Mouse (Mus musculus): ENCODE measurements around the gene Gaa. TPM values are rescaled to one million over a fixed set of nuclear protein-coding genes. Genes with fewer than 3 reads are reported as not detected.
"Not testable (repeated sequence)": the region's sequence is repeated elsewhere in the genome, so short reads cannot be mapped to it uniquely, and the experiment has no call there.

The Gaa gene
- polyA plus RNA-seq, 1 experiment = 94.8 TPM

- Histone ChIP-seq H3K27me3 (ENCODE audit: control insufficient read depth, insufficient read depth, low read length) (no peaks in the 10 kb centered on the region), H3K36me3 (ENCODE audit: control insufficient read depth, insufficient read depth, low read length) (no peaks in the 10 kb centered on the region), H3K4me1 (replicated peaks; ENCODE audit: control insufficient read depth, insufficient read depth, low read length) (peaks cover 4% of the 10 kb centered on the region), H3K27ac (ENCODE audit: control insufficient read depth, insufficient read depth, low read length) (no peak overlapping the region), H3K4me3 (ENCODE audit: control insufficient read depth, insufficient read depth, low read length) (no peak overlapping the region)
- DNase-seq = no peak
- 71% methylated on average over 8 of the region's 8 CpGs for WGBS
- no peak for TF ChIP-seq CTCF (IDR thresholded peaks at IDR 0.05; ENCODE audit: borderline replicate concordance, control insufficient read depth, extremely low read depth, insufficient read depth, low read length, poor library complexity)
- no peak for TF ChIP-seq POLR2A (IDR thresholded peaks at IDR 0.05; ENCODE audit: control insufficient read depth, extremely low read depth, insufficient read depth, low read length, poor library complexity)
Measured at GRCm38 (mm10) chr11:119236354-119236753, 31.3 kb upstream of the Gaa start.

GRCm38 (mm10) chr11:119237007-119237406, 30.7 kb upstream of the Gaa start:
- TF ChIP-seq POLR2A (IDR thresholded peaks at IDR 0.05; ENCODE audit: control insufficient read depth, extremely low read depth, insufficient read depth, low read length, poor library complexity) = no peak
- no peak for TF ChIP-seq CTCF (IDR thresholded peaks at IDR 0.05; ENCODE audit: borderline replicate concordance, control insufficient read depth, extremely low read depth, insufficient read depth, low read length, poor library complexity)

GRCm38 (mm10) chr11:119237568-119238304, 30.0 kb upstream of the Gaa start:
- TF ChIP-seq POLR2A (IDR thresholded peaks at IDR 0.05; ENCODE audit: control insufficient read depth, extremely low read depth, insufficient read depth, low read length, poor library complexity) = peak; percentile 48; the same call in 1 of the 2 replicates
- no peak for TF ChIP-seq CTCF (IDR thresholded peaks at IDR 0.05; ENCODE audit: borderline replicate concordance, control insufficient read depth, extremely low read depth, insufficient read depth, low read length, poor library complexity)
- H3K27ac ChIP-seq (ENCODE audit: control insufficient read depth, insufficient read depth, low read length) = no peak overlapping the region
- peak; percentile 45 for DNase-seq
- no peaks in the 10 kb centered on the region for H3K36me3 ChIP-seq (ENCODE audit: control insufficient read depth, insufficient read depth, low read length)
- peaks cover 4% of the 10 kb centered on the region for H3K4me1 ChIP-seq (replicated peaks; ENCODE audit: control insufficient read depth, insufficient read depth, low read length)
- 4% methylated on average over 20 of the region's 20 CpGs for WGBS
- H3K4me3 ChIP-seq (ENCODE audit: control insufficient read depth, insufficient read depth, low read length) = peak overlapping the region; percentile 42
- no peaks in the 10 kb centered on the region for H3K27me3 ChIP-seq (ENCODE audit: control insufficient read depth, insufficient read depth, low read length)

More at GRCm38 (mm10) chr11:119237007-119237406, 30.7 kb upstream of the Gaa start:
- 86% methylated on average over 3 of the region's 3 CpGs for WGBS
- Histone ChIP-seq H3K36me3 (ENCODE audit: control insufficient read depth, insufficient read depth, low read length) (no peaks in the 10 kb centered on the region), H3K4me3 (ENCODE audit: control insufficient read depth, insufficient read depth, low read length) (no peak overlapping the region), H3K27ac (ENCODE audit: control insufficient read depth, insufficient read depth, low read length) (no peak overlapping the region), H3K27me3 (ENCODE audit: control insufficient read depth, insufficient read depth, low read length) (no peaks in the 10 kb centered on the region), H3K4me1 (replicated peaks; ENCODE audit: control insufficient read depth, insufficient read depth, low read length) (peaks cover 4% of the 10 kb centered on the region)
- DNase-seq = no peak

- Histone ChIP-seq H3K4me3 (ENCODE audit: control insufficient read depth, insufficient read depth, low read length) (peak overlapping the region; percentile 42), H3K36me3 (ENCODE audit: control insufficient read depth, insufficient read depth, low read length) (no peaks in the 10 kb centered on the region), H3K27me3 (ENCODE audit: control insufficient read depth, insufficient read depth, low read length) (no peaks in the 10 kb centered on the region), H3K27ac (ENCODE audit: control insufficient read depth, insufficient read depth, low read length) (no peak overlapping the region), H3K4me1 (replicated peaks; ENCODE audit: control insufficient read depth, insufficient read depth, low read length) (peaks cover 4% of the 10 kb centered on the region)
- WGBS = 0% methylated on average over 11 of the region's 11 CpGs
- TF ChIP-seq POLR2A (IDR thresholded peaks at IDR 0.05; ENCODE audit: control insufficient read depth, extremely low read depth, insufficient read depth, low read length, poor library complexity) = no peak; the same call in 1 of the 2 replicates
- DNase-seq = peak; percentile 85
Measured at GRCm38 (mm10) chr11:119238305-119238721, 29.4 kb upstream of the Gaa start.

GRCm38 (mm10) chr11:119239480-119239879, 28.2 kb upstream of the Gaa start:
- no peak for DNase-seq
- Histone ChIP-seq H3K4me1 (replicated peaks; ENCODE audit: control insufficient read depth, insufficient read depth, low read length) (peaks cover 4% of the 10 kb centered on the region), H3K4me3 (ENCODE audit: control insufficient read depth, insufficient read depth, low read length) (no peak overlapping the region), H3K27me3 (ENCODE audit: control insufficient read depth, insufficient read depth, low read length) (no peaks in the 10 kb centered on the region), H3K36me3 (ENCODE audit: control insufficient read depth, insufficient read depth, low read length) (no peaks in the 10 kb centered on the region), H3K27ac (ENCODE audit: control insufficient read depth, insufficient read depth, low read length) (no peak overlapping the region)
- WGBS = 97% methylated on average over 12 of the region's 12 CpGs
- TF ChIP-seq CTCF (IDR thresholded peaks at IDR 0.05; ENCODE audit: borderline replicate concordance, control insufficient read depth, extremely low read depth, insufficient read depth, low read length, poor library complexity) (no peak), POLR2A (IDR thresholded peaks at IDR 0.05; ENCODE audit: control insufficient read depth, extremely low read depth, insufficient read depth, low read length, poor library complexity) (no peak)

- H3K4me3 ChIP-seq (ENCODE audit: control insufficient read depth, insufficient read depth, low read length); H3K27me3 ChIP-seq (ENCODE audit: control insufficient read depth, insufficient read depth, low read length); DNase-seq; H3K36me3 ChIP-seq (ENCODE audit: control insufficient read depth, insufficient read depth, low read length); H3K27ac ChIP-seq (ENCODE audit: control insufficient read depth, insufficient read depth, low read length); H3K4me1 ChIP-seq (replicated peaks; ENCODE audit: control insufficient read depth, insufficient read depth, low read length): not testable (repeated sequence)
- 94% methylated on average over 6 of the region's 6 CpGs for WGBS
Measured at GRCm38 (mm10) chr11:119245543-119245942, 22.1 kb upstream of the Gaa start.

- TF ChIP-seq CTCF (IDR thresholded peaks at IDR 0.05; ENCODE audit: borderline replicate concordance, control insufficient read depth, extremely low read depth, insufficient read depth, low read length, poor library complexity) = peak; percentile 62; the same call in 1 of the 2 replicates
- TF ChIP-seq POLR2A (IDR thresholded peaks at IDR 0.05; ENCODE audit: control insufficient read depth, extremely low read depth, insufficient read depth, low read length, poor library complexity) = no peak
Measured at GRCm38 (mm10) chr11:119249011-119249410, 18.7 kb upstream of the Gaa start.

More at GRCm38 (mm10) chr11:119249011-119249410, 18.7 kb upstream of the Gaa start:
- no peak overlapping the region for H3K4me3 ChIP-seq (ENCODE audit: control insufficient read depth, insufficient read depth, low read length)
- peak; percentile 45 for DNase-seq
- H3K4me1 ChIP-seq (replicated peaks; ENCODE audit: control insufficient read depth, insufficient read depth, low read length) = peaks cover 25% of the 10 kb centered on the region
- no peaks in the 10 kb centered on the region for H3K36me3 ChIP-seq (ENCODE audit: control insufficient read depth, insufficient read depth, low read length)
- no peaks in the 10 kb centered on the region for H3K27me3 ChIP-seq (ENCODE audit: control insufficient read depth, insufficient read depth, low read length)
- H3K27ac ChIP-seq (ENCODE audit: control insufficient read depth, insufficient read depth, low read length) = no peak overlapping the region
- WGBS = 43% methylated on average over 6 of the region's 6 CpGs
